Mouse (Mus musculus): Measurements from ENCODE around the gene Prps1.
"Not testable (repeated sequence)": the region's sequence is repeated elsewhere in the genome, so short reads cannot be mapped to it uniquely, and the experiment has no call there.

Gene Prps1

GRCm38 (mm10) chrX:140456279-140456731, at the start of gene Prps1:
TSS of gene Prps1 (plus strand) at chrX:140456613.
- DNase-seq = peak; percentile 94

- DNase-seq = no peak
Measured at GRCm38 (mm10) chrX:140407593-140407992, 48.8 kb upstream of the Prps1 start.

GRCm38 (mm10) chrX:140418467-140418866, 37.9 kb upstream of the Prps1 start:
- no peak for DNase-seq

- no peak for DNase-seq
Measured at GRCm38 (mm10) chrX:140427124-140427523, 29.3 kb upstream of the Prps1 start.

- no peak for DNase-seq
Measured at GRCm38 (mm10) chrX:140428252-140428651, 28.2 kb upstream of the Prps1 start.

- no peak for DNase-seq
Measured at GRCm38 (mm10) chrX:140429985-140430384, 26.4 kb upstream of the Prps1 start.

- DNase-seq = no peak
Measured at GRCm38 (mm10) chrX:140430506-140430905, 25.9 kb upstream of the Prps1 start.

- DNase-seq = no peak
Measured at GRCm38 (mm10) chrX:140431981-140432380, 24.4 kb upstream of the Prps1 start.

- no peak for DNase-seq
Measured at GRCm38 (mm10) chrX:140432786-140433185, 23.6 kb upstream of the Prps1 start.

GRCm38 (mm10) chrX:140437906-140438305, 18.5 kb upstream of the Prps1 start:
- no peak for DNase-seq

GRCm38 (mm10) chrX:140445551-140445950, 10.9 kb upstream of the Prps1 start:
- DNase-seq = no peak

GRCm38 (mm10) chrX:140450071-140450470, 6.3 kb upstream of the Prps1 start:
- DNase-seq = no peak

- DNase-seq = peak; percentile 40
Measured at GRCm38 (mm10) chrX:140456751-140457491, 508 bp downstream of the Prps1 start.

GRCm38 (mm10) chrX:140457502-140457901, 1.1 kb downstream of the Prps1 start:
- peak; percentile 22 for DNase-seq

- no peak for DNase-seq
Measured at GRCm38 (mm10) chrX:140478231-140478630, 21.8 kb downstream of the Prps1 start.

- peak; percentile 46 for DNase-seq
Measured at GRCm38 (mm10) chrX:140479171-140479570, 22.8 kb downstream of the Prps1 start.

GRCm38 (mm10) chrX:140489174-140489573, 32.8 kb downstream of the Prps1 start:
- DNase-seq = no peak

GRCm38 (mm10) chrX:140490203-140490602, 33.8 kb downstream of the Prps1 start:
- no peak for DNase-seq

- peak; percentile 43 for DNase-seq
Measured at GRCm38 (mm10) chrX:140491884-140492571, 35.6 kb downstream of the Prps1 start.

- no peak for DNase-seq
Measured at GRCm38 (mm10) chrX:140493527-140494029, 37.2 kb downstream of the Prps1 start.

- no peak for DNase-seq
Measured at GRCm38 (mm10) chrX:140494170-140494569, 37.8 kb downstream of the Prps1 start.

- DNase-seq = not testable (repeated sequence)
Measured at GRCm38 (mm10) chrX:140498431-140498830, 42.0 kb downstream of the Prps1 start.

- no peak for DNase-seq
Measured at GRCm38 (mm10) chrX:140500306-140500705, 43.9 kb downstream of the Prps1 start.

Measured in retina, postnatal 1 day (tissue).